Mouse (Mus musculus) MEL-GATA-1-ER (cell line): Measurements from ENCODE around the gene Ctrb1.

ENCODE experiments used
- DNase-seq: peaks from one replicate; pipeline ENCODE4 v3.0.0-alpha.2; 2012; ENCODE audit warnings: low read depth; ENCODE audit errors: extremely low read depth

The Ctrb1 gene

GRCm38 (mm10) chr8:111681153-111681552, 9.7 kb downstream of the Ctrb1 start:
- DNase-seq: no peak

DNA sequence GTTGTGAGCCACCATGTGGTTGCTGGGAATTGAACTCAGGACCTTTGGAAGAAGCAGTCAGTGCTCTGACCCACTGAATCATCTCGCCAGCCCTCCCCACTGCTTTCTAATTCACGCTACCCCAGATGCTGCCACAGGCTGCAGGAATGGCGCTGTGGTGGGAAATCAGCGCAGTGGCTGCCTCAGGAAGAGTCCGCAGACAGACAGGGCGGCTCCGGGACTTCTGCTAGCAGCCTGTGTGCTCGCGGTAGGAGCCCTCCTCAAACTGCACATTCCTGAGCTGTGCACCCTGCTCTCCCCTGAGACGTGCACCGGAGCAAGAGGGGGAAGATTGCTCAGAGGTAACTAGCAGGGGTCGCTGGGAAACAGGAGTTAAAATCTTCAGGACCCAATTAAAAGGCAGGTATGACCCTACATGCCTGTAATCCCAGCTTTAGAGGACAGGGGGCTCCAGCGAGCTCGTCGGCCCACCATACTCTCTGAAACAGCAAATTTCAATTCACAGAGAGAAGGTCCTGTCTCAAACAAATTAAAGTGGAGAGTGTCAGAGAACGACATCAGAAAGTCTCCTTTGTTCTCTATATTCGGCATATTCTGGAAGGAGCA, 10.3 kb downstream of the Ctrb1 start:
- DNase-seq: no peak

DNA sequence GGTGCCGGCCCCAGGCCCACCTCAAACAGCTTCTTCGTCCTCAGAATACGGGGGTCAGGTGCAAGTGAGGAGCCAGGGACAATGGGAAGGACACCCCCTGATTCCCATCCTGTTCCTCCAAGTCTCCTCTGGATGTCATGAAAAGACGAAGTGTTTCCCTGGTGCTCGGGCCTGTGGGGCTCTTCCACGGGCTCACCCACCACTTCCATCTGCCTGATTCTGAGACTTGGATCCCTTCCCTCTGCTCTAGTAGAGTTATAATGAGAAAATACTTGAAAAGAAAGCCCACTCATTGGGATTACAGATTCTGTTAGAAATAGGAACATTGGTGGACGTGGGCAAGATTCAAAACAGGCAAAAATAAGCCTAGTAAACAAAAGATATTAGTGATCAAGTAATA, 12.0 kb downstream of the Ctrb1 start:
- no peak for DNase-seq

- peak; percentile 47 for DNase-seq
Measured at GRCm38 (mm10) chr8:111678111-111678510, 12.7 kb downstream of the Ctrb1 start.

DNA sequence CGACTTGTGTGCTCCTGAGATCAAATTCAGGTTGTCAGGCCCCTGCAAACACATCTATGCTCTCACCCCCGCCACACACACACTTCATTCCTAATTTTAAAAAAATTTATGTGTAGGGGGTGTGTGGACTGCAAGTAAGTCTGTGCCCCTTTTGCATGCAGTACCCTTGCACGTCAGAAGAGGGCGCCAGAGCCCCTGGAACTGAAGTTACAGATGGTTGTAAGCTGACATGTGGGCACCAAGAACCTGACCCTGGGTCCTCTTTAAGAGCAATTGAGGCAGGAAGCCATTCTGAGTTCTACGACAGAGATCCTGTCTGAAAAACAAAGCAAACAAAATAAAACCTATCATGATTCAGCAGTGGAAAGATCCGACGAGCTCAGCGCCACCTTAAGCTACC, 14.6 kb downstream of the Ctrb1 start:
- no peak for DNase-seq

GRCm38 (mm10) chr8:111666751-111667150, 24.1 kb downstream of the Ctrb1 start:
- DNase-seq: no peak

DNA sequence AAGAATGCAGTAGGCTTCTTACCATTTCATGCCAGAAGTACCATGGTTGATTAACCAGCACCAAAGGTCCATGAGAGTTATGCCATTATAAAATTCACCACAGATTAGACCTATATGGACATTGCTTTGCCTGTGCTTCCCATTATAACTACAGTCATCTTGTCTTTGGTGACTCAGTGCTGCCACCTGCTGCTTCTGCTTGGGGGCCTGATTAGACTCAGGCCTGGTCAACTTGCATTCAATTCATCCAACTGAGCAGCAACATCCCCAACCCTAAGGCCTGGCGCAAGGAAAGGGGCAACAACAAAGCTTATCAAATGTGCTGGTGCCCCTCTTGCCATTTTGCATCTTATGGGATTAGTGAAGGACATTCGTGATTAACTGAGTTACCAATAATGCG, 28.3 kb downstream of the Ctrb1 start:
- peak; percentile 46 for DNase-seq

GRCm38 (mm10) chr8:111658819-111659423, 31.9 kb downstream of the Ctrb1 start:
- DNase-seq: no peak

GRCm38 (mm10) chr8:111657312-111657854, 33.4 kb downstream of the Ctrb1 start:
- DNase-seq: peak; percentile 20

DNA sequence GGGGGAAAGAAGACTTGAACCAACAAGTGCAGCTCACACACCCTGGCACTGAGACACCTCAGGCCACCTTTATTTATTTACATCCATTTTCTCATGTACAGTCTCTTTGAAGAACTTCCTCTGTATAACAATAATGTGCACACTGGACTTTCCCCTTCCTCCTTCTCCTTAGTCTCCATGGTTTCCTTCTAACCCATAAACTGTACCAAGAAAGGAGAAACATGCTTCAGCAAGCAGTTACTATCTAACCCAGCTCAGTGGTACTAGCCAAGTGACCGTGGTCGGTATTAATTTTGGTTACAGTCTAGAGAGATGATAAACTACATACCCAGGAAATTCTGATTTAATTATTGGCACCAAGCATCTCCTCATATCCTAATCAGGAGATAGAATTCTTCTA, 37.3 kb downstream of the Ctrb1 start:
- DNase-seq: no peak

DNA sequence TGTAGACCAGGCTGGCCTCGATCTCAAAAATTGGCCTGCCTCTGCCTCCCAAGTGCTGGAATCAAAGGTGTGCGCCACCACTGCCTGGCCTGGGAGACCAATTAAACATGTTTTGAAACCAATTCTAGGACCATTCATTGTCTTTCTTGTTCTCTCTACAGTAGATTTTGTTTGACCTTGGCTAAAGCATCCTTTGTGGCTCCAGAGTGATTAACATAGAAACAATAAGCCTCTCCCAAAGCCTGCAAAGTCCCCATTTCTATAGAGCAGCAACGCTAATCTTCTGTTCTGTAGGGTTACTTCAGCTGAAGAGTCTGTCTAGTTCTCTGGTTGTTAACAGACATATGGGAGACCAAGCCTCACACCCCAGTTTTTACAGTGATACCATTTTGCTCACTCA, 40.2 kb downstream of the Ctrb1 start:
- no peak for DNase-seq

DNA sequence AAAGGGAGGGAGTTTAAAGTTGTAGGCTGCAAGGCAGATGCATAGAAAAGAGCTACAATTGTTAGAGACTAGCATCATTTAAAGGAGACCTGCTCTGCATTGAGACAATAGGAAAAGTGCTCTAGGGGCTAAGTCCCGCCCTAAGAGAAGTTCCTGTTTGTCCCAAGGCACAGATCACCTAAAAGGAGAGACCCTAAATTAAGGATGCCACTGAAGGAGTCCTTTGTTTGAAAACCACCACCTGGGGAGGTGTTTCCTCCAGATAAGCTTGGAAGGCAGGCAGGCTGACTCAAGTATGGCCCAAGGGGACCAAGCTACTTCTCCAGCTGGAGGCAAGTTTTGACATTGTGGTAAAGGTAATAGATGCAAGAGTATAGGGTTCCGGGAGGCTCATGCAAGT, 42.0 kb downstream of the Ctrb1 start:
- DNase-seq: peak; percentile 33

DNA sequence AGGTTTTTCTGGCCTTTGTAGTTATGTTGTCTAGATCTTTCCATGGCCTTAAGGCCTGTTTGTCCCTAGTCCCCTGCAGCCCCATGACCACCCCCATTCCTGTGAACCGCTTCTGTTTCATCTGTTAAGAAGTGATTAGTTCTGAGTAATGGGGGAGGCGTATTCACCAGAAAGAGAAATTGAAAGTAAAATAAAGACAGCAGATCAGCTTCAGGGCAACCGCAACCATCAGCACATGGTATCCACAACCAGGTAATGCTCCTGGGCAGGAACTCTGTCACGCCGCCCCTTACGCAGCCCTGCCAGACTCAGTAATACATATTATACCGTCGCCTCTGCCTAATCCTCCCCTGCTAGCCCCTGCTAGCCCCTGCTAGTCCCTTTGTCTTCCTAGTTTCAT, 45.1 kb downstream of the Ctrb1 start:
- DNase-seq: no peak

DNA sequence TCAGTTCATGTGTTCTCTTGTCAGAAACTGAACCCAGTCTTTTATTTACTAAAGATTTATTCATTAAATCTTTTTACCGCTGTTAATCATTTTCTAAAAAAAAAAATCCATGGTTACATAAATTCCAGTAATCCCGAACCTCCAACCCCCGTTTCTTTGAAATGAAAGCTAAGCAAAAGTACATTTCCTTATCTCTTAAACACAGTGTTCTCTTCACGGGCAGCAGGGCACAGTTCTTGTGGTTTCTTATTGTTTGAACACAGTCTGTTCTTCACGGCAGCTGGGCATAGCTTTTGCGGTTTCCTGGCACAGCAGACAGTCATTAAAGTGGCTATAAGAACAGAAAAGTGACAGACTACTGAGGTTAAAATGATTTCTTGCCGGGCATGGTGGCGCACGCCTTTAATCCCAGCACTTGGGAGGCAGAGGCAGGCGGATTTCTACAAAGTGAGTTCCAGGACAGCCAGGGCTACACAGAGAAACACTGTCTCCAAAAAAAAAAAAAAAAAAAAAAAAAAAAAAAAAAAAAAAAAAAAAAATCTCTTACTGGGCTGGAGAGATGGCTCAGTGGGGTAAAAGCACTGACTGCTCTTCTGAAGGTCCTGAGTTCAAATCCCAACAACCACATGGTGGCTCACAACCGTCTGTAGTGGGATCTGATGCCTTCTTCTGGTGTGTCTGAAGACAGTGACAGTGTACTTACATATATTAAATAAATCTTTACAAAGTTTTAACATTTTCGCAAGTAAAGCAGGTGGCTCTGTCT, 46.3 kb downstream of the Ctrb1 start:
- DNase-seq: peak; percentile 89

GRCm38 (mm10) chr8:111643264-111644141, 47.3 kb downstream of the Ctrb1 start, which contains the start of gene Zfp1:
Gene Zfp1, plus strand, starts transcription at chr8:111643401.
- DNase-seq: peak; percentile 91

GRCm38 (mm10) chr8:111642939-111643263, 47.9 kb downstream of the Ctrb1 start:
- DNase-seq: no peak

- DNase-seq: peak; percentile 75
Measured at GRCm38 (mm10) chr8:111642496-111642895, 48.3 kb downstream of the Ctrb1 start.

DNA sequence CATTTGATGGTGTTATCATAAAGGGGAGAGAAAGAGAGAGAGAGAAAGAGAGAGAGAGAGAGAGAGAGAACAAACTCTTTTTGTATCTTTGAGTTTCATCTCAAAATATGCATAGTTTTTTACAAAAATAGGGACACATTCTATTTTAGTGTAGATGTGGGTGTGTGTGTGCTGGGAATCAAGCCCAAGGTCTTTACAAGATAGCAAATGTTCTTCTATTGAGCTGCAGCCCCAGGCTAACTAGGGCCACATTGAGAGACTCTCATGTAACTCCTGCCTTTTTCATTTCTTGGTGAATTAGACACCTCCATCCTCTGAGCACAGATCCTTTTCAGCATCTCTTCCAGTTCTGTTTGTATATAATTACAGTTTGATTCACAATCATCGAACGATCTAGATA, 49.7 kb downstream of the Ctrb1 start:
- no peak for DNase-seq

DNA sequence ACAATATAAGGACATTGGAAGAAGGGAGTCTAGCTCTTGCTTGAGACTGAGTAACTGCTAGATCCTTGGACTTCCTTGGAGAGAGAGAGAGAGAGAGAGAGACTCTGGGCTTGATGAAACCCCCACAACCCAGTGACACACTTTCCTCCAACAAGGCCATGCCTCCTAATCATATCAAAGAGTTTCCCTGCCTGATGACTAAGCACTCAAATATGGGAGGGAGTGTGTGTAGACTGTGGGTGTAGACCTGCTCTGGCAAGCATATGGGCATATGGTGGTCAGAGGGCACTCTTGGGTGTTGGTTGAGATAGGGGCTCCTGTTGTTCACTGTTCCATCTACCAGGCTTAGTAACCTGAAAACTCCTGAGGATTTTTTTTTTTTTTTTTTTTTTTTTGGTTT, 52.7 kb downstream of the Ctrb1 start:
- peak; percentile 21 for DNase-seq
